Comparison of ENCODE assay signal across 18 mouse cellular contexts in the genomic region with DNA sequence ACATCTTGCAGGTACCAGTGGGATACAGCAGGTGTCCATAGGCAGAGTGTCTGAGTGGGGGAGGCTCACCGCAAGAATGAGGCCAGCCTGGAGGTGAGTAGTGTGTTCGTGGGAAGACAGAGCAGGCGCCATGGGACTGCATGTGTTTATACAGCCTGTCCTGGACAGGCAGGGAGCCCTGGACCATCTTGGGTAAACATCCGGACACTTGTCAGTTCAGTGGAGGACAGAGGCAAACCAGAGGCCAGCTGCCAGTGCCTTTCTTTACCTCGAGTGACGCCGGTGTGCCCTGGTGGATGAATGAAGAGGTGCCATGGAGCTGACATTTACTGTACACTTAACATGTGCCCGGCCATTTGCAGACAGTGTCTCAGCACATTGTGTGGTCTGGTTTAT. TPM values are rescaled to one million over a fixed set of nuclear protein-coding genes. Genes with fewer than 3 reads are reported as not detected.
DNase-seq lines count a peak whose midpoint lies in the region; ATAC-seq and TF ChIP-seq lines count a peak whose summit lies in the region.
"Had no signal": no experiment of that assay in that cellular context is flagged by ENCODE, and none has a peak within 500 bp of the region (broad histone marks: within the 10 kb centered on the region; RNA-seq: fewer than 3 reads in every experiment).

No protein-coding gene starts in this region.

- H3K4me3 ChIP-seq in heart, embryonic 10.5 days = 0 out of 2 replicates have a peak overlapping the region, but pooled peaks have one; percentile 15
- no peak overlapping the region for H3K4me3 ChIP-seq in heart, embryonic 13.5 days
- H3K4me3 ChIP-seq in liver, postnatal 0 days (ENCODE audit: low read depth, low read length) = no peak overlapping the region
- H3K4me3 ChIP-seq: embryonic facial prominence, embryonic 15.5 days; limb, embryonic 15.5 days; midbrain, embryonic 13.5 days had no signal

- no peak overlapping the region for H3K9ac ChIP-seq in heart, embryonic 13.5 days
- no peak overlapping the region for H3K9ac ChIP-seq in liver, postnatal 0 days (replicated peaks)
- H3K9ac ChIP-seq: embryonic facial prominence, embryonic 15.5 days; hindbrain, embryonic 14.5 days; limb, embryonic 15.5 days; midbrain, embryonic 13.5 days had no signal

- no peak for TF ChIP-seq EP300 in liver, postnatal 0 days (IDR thresholded peaks at IDR 0.05; ENCODE audit: low read depth)

- intact Hi-C loops in heart, postnatal 25 days (cut with DNase I) = no loop called here

- H3K36me3 ChIP-seq in heart, embryonic 10.5 days = peaks cover 5% of the 10 kb centered on the region; the same call in 1 of the 2 replicates
- no peaks in the 10 kb centered on the region for H3K36me3 ChIP-seq in heart, embryonic 13.5 days
- no peaks in the 10 kb centered on the region; the same call in 1 of the 2 replicates for H3K36me3 ChIP-seq in liver, postnatal 0 days (replicated peaks; ENCODE audit: insufficient read depth, low read length)
- H3K36me3 ChIP-seq: embryonic facial prominence, embryonic 15.5 days; G1E; limb, embryonic 15.5 days; midbrain, embryonic 13.5 days had no signal

- no peaks in the 10 kb centered on the region for H3K27me3 ChIP-seq in heart, embryonic 10.5 days (ENCODE audit: insufficient read depth, poor library complexity, severe bottlenecking)
- H3K27me3 ChIP-seq in heart, embryonic 13.5 days (replicated peaks) = no peaks in the 10 kb centered on the region
- H3K27me3 ChIP-seq in liver, postnatal 0 days (ENCODE audit: insufficient read depth, low read length) = no peaks in the 10 kb centered on the region
- H3K27me3 ChIP-seq: embryonic facial prominence, embryonic 15.5 days; limb, embryonic 15.5 days; midbrain, embryonic 13.5 days had no signal

- H3K4me1 ChIP-seq in heart, embryonic 10.5 days = peaks cover 83% of the 10 kb centered on the region
- H3K4me1 ChIP-seq in heart, embryonic 13.5 days = peaks cover 53% of the 10 kb centered on the region
- peaks cover 3% of the 10 kb centered on the region; the same call in 1 of the 2 replicates for H3K4me1 ChIP-seq in liver, postnatal 0 days (ENCODE audit: insufficient read depth)

- DNase-seq in heart, embryonic 10.5 days (ENCODE audit: low spot score) = peak; percentile 88
- no peak for DNase-seq in heart, postnatal 25 days (ENCODE audit: low spot score)
- DNase-seq in liver, postnatal 0 days = no peak
- DNase-seq in lung, postnatal 36 days = peak; percentile 89
- DNase-seq in kidney, postnatal 10 days = no peak
- no peak for DNase-seq in frontal cortex, postnatal 25 days (ENCODE audit: low spot score in 2 of 2)
- no peak for DNase-seq in adrenal gland, adult 18-20 months (ENCODE audit: low spot score in 2 of 2)
- DNase-seq: gastrocnemius, postnatal 36 days; kidney, adult 9 months; right cerebral cortex, postnatal 14 days; thymus, postnatal 14 days had no signal

- no peak overlapping the region for H3K4me2 ChIP-seq in heart, embryonic 13.5 days
- H3K4me2 ChIP-seq in liver, postnatal 0 days (ENCODE audit: low read depth, low read length) = no peak overlapping the region
- H3K4me2 ChIP-seq: embryonic facial prominence, embryonic 15.5 days; hindbrain, embryonic 14.5 days; limb, embryonic 15.5 days; midbrain, embryonic 13.5 days had no signal

- H3K9me3 ChIP-seq in heart, embryonic 10.5 days = no peaks in the 10 kb centered on the region
- no peaks in the 10 kb centered on the region for H3K9me3 ChIP-seq in heart, embryonic 13.5 days
- no peaks in the 10 kb centered on the region for H3K9me3 ChIP-seq in liver, postnatal 0 days (ENCODE audit: low read length)
- H3K9me3 ChIP-seq: embryonic facial prominence, embryonic 15.5 days; G1E; limb, embryonic 15.5 days; midbrain, embryonic 13.5 days had no signal

- WGBS in heart, embryonic 10.5 days = 59% methylated on average over 8 of the region's 8 CpGs
- 50% methylated on average over 8 of the region's 8 CpGs for WGBS in heart, embryonic 13.5 days
- WGBS in liver, postnatal 0 days (ENCODE audit: insufficient replicate concordance) = 71% methylated on average over 8 of the region's 8 CpGs

- H3K27ac ChIP-seq in heart, embryonic 10.5 days = no peak overlapping the region
- H3K27ac ChIP-seq in heart, embryonic 13.5 days (replicated peaks) = peak overlapping the region; percentile 36; the same call in 1 of the 2 replicates
- H3K27ac ChIP-seq in liver, postnatal 0 days (ENCODE audit: low read depth) = no peak overlapping the region
- H3K27ac ChIP-seq: embryonic facial prominence, embryonic 15.5 days; hindbrain, embryonic 14.5 days; limb, embryonic 15.5 days; midbrain, embryonic 13.5 days had no signal

- TF ChIP-seq CTCF in liver, postnatal 0 days (IDR thresholded peaks at IDR 0.05; ENCODE audit: low read depth) = 0 out of 2 replicates have a peak, but pooled peaks have one; percentile 2

- ATAC-seq in heart, embryonic 13.5 days (ENCODE audit: extremely low read depth, insufficient number of reproducible peaks, low FRiP score, low TSS enrichment) = no peak
- ATAC-seq in liver, postnatal 0 days = no peak
- ATAC-seq: forebrain, embryonic 16.5 days; midbrain, embryonic 13.5 days had no signal

RNA-seq across cellular contexts. Expression of gene Ece1, which starts 26.0 kb away (rescaled TPM):
- polyA plus RNA-seq in heart, embryonic 10.5 days (2016; fragmentation: Nextera tagmentation; extraction: Ambion mirVana) = 118 and 165 TPM in 2 replicates
- total RNA-seq in heart, postnatal 25 days (2021) = 100 to 1,000 TPM in 1 of 2 experiments, 10 to 100 TPM in 1; 91.2 to 111 TPM
- 77.4 and 78.9 TPM in 2 replicates for polyA plus RNA-seq in heart, embryonic 13.5 days (2015; fragmentation: Nextera tagmentation; extraction: Ambion mirVana)
- polyA plus RNA-seq in liver, postnatal 0 days (2015; fragmentation: Nextera tagmentation; extraction: Ambion mirVana) = 32.9 and 35.7 TPM in 2 replicates
- 100 to 1,000 TPM; 210 to 273 TPM for total RNA-seq in adrenal gland, adult 18-20 months (2021)

Comparison
In these comparisons a context has a peak if more than half of its experiments do, and no peak if none do; other contexts are left out.
1. DNase-seq: peak in heart, embryonic 10.5 days (single experiment) and lung, postnatal 36 days (single experiment); none in heart, postnatal 25 days (single experiment), liver, postnatal 0 days (single experiment), kidney, postnatal 10 days (single experiment), frontal cortex, postnatal 25 days (0 of 2) and adrenal gland, adult 18-20 months (0 of 2).